Mouse (Mus musculus) cerebellum, adult (tissue): ENCODE measurements around the gene Crk.
"Not testable (repeated sequence)": the region's sequence is repeated elsewhere in the genome, so short reads cannot be mapped to it uniquely, and the experiment has no call there.

Experiments used
- ATAC-seq: cut with Nextera tagmentation; 2 replicates; pipeline ENCODE4 v1.9.2; 2017; ENCODE audit warnings: mild to moderate bottlenecking, moderate library complexity, mixed read lengths; ENCODE audit not compliant: insufficient number of reproducible peaks, low FRiP score, low TSS enrichment

The Crk gene

DNA sequence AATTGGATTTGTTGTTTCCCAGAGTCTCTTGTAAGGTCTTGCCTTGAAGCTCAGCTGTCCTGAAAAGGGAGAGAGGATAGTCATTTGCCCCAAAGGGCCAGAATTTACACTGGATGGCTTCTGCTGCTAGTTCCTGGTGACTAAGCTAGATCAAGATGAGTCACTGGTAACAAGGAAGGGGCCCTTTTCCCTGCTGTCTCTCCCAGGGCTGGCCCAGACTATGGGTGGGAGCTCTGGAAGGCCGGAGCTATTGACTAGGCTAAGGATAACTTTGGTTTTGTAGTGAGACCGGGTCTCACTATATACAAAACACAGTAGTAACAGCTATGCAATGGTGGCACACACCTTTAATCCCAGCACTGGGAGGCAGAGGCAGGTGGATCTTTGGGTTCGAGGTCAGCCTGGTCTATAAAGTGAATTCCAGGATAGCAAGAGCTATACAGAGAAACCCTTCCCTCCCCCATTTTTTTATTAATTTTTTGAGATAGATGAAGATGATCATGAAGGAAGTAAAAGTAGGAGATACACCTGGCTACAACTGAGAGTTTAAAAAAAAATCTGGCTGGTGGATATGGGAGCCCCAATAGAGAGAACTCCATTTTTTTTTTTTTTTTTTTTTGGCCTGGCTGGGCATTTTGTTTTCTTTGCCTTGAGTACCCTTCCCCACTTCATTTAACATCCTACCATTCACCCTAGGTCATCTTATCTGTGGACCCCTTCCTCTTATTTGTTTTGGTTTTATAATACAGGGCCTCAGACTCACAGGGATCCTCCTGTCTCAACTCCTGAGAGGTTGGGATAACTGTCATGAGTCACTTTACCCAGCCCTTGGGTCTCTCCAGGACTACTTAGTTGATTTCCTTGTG lies 945 bp upstream of the Crk start:
- ATAC-seq: no peak

DNA sequence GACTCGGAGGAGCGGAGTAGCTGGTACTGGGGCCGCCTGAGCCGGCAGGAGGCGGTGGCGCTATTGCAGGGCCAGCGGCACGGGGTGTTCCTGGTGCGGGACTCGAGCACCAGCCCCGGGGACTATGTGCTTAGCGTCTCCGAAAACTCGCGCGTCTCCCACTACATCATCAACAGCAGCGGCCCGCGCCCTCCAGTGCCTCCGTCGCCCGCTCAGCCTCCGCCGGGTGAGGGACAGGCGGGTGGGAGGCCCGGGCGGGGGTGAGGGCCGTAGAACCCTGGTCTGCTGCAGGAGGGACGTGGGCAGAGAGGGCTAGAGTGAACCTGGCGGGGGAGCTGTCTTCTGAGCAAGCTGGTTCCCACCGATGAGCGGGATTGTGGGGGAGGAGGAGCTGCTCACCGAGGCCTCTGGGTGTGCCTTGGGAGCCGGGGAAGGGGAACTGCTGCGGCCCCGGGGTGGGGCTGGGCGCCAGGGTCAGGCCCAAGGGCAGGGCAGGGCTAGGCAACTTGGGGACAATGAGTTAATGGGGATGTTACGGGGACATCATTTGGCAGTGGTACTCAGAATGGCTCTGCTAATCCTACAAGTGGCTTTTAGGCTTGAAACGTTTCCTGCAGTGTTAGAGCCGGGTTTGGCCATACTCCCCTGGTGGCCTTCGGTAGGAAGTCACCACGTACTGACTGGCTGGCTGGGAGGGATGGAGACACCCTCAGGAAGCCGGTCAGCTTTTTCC lies 546 bp downstream of the Crk start:
- peak; percentile 63; the same call in 1 of the 2 replicates for ATAC-seq

DNA sequence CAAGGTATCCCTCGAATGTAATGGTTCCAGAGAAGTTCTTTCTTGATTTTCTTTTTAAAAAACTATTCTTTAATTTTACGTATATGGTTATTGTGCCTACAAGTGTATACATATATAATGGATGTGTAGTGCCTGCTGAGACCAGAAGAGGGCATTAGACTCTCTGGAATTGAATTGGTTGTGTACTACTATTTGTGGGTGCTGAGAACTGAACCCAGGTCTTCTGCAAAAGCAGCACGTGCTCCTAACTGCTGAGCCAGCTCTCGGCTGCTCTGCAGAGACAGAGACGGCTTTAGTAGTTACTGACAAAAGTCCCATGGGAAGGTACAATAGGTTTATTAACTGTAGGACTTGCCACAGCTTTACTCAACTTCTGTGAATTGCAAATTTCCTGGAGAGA lies 5.4 kb downstream of the Crk start:
- ATAC-seq: no peak

DNA sequence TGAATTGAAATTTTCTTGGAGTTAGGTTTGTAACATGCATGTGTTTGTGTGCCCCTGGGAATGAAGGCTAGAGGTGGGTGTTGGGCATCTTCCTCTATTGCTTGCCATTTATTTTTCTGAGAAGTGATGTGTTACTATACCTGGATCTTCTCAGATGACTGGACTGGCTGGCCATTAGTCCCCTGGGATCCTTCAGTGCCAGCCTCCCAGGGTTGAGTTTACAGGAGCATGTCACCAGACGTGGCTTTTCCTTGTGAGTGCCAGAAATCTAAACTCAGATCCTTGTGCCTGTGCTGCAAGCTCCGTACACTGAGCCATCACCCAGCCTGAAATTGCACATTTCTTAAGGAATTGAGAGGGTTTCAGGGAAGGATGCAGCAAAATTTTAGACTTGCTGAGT lies 5.9 kb downstream of the Crk start:
- ATAC-seq: no peak

DNA sequence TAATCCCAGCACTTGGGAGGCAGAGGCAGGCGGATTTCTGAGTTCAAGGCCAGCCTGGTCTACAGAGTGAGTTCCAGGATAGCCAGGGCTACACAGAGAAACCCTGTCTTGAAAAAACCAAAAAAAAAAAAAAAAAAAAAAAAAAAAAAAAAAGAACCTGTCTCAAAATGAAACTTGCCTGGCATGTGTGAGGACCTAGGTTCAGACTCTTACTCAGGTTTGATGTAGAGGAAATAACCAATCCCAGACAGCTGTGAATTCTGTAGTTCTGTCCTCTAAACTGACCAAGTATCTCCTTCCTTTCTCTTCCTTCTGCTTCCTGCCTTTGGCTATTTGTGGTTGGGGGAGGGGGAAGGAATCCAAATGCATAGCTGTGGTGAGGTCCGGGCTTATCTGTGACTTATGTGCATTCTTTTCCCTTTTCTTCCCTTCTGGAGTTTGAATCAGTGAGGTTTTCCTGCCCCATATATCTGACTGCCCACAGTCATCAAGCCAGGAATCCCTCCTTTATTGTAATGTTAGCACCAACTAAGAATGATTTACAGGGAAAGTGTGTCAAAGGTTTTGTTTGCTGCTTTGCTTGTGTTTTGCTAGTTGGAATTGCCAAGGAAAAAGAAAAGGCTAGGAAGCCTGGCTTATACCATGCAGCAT lies 8.4 kb downstream of the Crk start:
- no peak for ATAC-seq

DNA sequence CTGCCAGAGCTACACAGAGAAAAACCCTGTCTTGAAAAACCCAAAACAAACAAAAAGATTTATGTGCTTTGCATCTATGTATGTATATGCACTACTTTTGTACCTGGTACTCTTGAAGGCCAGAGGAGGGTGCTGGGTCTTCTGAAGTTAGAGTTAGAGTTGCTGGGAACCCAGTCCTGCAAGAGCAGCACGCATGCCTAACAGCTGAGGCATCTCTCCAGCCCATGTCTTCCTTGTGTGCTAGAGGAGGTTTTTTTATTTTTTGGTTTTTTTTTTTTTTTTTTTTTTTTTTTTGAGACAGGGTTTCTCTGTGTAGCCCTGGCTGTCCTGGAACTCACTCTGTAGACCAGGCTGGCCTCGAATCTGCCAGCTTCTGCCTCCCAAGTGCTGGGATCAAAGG lies 9.1 kb downstream of the Crk start:
- no peak for ATAC-seq

DNA sequence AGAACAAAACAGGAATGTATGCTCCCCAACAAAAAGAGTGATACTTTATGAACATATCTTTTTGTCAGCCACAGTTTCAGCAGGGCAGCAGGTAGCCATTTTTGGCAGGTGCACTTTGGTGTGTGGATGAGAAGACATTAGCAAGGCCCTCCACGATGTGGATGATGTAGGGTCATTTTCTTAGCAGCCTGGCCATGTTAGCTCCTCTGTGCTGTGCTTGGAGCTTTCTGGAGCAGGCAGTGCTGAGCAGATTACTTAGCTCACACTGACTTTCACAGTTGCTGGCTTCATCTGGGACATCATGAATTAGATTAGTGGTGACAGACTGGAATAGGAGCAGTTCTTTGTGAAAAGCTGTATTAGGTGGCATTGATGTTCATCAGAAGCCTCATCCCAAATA lies 10.9 kb downstream of the Crk start:
- ATAC-seq: no peak

DNA sequence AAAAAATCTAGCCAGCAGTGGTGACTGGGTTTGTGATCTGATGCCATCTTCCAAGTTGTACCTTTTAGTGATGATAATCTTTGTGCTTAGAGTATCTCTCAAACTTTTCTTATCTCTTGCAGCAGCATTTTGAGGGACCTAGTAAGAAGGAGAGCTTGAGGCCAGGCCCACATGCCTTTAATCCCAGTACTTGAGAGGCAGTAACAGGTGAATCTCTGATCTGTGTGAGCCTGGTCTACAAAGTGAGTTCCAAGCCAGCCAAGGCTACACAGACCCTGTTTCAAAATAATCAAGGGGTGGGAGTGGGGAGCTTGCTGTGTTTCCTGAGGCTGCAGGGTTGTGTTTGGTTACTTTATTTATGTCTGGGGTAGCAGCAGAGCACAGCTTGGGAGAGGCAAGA lies 12.0 kb downstream of the Crk start:
- ATAC-seq: no peak

DNA sequence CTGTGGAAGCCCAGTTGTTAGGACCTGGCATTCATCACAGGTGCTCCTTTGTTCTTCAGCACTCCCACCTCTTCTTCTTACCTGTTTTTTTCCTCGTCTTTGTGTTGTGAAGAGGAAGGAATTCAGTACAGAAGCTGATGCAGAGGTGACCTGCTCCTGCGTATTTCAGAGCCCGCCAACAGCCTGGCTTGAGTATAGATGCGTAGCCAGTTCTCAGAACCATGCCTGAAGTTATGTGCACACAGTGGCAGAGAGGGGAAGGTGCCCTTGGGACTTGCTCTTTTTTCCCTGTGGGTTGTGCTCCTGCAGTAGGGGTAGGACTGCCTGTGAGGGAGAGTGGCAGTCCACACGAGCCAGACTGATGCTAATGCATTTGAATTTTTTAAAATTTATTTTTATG lies 14.5 kb downstream of the Crk start:
- no peak for ATAC-seq

DNA sequence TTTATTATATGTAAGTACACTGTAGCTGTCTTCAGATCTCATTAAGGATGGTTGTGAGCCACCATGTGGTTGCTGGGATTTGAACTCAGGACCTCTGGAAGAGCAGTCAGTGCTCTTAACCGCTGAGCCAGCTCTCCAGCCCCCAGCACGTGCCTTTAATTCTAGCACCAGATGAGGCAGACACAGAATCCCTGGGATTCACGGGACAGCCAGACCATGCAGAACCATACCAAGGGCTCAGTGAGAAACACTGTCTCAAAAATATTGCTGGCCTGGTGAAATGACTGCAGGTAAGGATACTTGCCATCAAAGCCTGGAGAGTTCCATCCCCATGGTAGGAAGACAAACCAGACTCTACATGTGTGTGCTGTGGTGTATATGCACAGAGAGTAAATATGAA lies 18.4 kb downstream of the Crk start:
- ATAC-seq: not testable (repeated sequence)

DNA sequence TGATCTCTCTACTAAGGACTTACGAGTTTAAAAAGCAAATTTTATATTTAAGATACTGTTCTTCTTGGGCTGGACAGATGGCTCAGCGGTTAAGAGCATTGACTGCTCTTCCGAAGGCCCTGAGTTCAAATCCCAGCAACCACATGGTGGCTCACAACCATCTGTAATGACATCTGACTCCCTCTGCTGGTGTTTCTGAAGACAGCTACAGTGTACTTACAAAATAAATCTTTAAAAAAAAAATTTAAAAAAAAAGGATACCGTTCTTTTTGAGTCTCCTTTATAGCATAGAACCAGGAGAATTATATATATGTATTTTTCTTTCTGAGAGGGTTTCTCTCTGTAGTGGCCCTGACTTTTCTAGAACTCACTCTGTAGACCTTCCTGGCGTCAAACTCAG lies 21.5 kb downstream of the Crk start:
- ATAC-seq: no peak

DNA sequence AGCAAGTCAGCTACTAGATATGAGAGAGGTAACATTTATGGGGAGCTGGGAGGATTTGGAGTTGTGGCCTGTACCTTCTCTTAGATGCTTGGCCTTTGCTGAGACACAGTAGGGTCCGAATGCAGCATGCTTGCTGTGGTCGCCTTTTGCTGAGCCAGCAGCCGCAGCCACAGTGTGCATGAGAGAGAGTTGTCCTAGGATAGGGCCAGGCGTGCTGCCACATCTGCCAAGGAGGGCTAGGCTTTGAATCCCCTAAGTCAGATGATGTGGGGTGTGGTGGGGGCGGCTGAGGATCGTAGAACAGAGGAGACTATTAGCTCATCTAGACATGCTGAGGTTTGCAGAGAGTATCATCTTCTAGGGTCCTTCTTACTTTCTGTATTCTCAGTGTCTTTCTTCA lies 23.7 kb downstream of the Crk start:
- no peak for ATAC-seq

DNA sequence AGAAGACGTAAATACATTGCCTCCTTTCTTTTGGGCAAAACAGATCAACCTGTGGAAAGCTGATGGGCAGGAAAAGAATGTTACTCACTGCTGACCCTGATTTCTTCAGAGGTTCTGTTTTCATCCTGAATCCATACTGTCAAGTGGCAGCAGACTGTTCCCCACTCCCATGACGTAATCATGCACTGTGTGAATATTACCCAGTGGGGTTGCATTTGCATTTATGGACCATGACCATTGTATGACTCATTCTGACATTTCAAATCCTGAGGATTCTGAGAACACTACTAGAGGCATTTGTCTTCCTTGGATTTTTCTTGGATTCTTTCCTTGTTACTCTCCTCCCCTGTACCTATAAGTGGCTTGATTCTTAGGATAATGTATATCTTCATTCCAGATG lies 24.7 kb downstream of the Crk start:
- ATAC-seq: no peak

DNA sequence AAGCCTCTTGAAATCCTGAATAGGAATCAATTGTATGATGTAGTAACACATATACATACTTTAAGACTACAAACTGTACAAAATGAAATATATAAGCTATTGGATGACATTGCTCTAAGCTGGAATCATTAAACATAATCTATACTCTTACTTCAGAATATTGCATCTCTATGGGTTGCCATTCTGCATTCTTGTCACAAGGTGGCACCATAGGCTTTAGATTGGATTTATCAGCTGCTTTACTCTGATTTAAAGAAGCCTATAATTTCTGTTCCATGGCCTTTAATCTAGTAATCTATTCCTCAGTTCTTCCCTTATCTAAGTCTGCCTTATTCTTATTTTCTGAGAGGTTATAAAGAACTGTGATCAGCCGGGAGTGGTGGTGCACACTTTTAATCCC lies 34.9 kb downstream of the Crk start:
- no peak for ATAC-seq

DNA sequence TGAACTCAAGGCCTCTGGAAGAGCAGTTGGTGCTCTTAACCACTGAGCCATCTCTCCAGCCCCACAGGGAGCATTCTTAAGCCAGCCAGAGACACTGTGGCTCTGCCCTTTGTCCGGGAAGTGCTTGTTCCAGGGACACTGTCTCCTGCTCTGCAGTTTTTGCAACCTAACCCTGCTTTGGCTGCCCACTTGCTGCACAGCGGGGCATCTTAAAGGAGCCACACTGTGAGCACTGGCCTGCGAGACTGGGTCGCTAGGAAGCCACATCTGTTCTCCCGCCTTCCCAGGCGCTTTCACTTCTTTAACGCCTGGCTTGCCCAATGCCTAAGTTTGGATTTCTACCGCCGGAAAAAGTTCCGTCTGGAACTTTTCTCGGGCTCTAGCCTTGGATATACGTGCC lies 36.5 kb downstream of the Crk start:
- ATAC-seq: no peak

DNA sequence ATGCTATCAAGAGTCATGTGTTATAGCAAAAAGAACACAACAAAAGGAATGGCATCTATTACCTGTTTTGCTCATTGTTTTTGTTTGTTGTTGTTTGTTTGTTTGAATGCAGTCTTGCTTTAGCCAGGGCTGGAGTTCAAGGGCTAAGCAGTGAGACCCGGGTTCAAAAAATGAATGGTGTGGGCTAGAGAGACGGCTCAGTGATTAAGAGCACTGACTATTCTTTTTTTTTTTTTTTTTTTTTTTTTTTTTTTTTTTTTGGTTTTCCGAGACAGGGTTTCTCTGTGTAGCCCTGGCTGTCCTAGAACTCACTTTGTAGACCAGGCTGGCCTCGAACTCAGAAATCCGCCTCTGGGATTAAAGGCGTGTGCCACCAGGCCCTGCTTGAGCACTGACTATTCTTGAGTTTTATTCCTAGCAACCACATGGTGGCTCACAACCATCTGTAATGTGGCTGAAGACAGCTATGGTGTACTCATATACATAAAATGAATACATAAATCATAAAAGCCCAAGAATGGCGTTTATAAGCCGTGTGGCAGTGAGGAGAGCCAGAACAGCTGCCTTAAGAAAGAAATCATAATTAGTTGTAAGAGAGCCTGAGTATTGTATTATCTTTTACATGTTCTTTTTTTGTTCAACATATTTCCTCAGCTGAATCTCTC lies 37.7 kb downstream of the Crk start:
- ATAC-seq: no peak

DNA sequence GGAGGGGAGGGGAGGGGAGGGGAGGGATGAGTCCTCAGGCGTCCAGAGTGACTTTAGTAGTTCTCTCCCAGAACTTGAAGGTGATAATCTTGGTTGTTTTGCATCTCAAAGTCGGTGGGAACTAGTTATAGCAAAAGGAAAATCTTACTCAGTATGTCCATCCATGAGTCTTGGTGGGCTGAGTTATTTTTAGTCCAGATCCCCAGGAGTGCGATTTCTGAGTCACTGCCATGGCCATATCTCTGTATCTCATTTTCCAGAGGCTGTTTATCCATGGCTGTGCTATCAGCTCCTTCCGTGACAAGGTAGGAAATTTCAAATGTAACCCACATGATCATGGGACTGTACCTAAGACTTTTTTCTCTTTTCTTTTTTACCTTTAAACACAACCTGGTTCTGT lies 43.3 kb downstream of the Crk start:
- no peak for ATAC-seq

DNA sequence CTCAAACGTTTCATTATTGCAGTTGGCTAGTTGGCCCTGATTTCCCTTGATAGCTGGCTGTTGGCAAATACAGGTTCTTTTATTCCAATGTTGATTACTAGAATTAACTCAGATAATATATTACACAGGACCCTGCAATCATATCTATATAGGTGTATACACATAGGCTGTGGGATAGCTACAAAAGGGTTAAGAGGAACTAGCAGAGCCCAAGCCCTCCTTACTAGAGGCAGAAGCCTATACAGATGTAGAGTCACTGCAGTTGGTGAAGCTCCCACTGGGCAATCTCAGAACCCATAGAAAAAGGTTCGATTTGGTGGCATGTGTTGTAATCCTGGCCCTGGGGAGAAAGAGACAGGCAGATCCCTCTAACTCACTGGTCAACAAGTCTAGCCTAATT lies 48.1 kb downstream of the Crk start:
- no peak for ATAC-seq

DNA sequence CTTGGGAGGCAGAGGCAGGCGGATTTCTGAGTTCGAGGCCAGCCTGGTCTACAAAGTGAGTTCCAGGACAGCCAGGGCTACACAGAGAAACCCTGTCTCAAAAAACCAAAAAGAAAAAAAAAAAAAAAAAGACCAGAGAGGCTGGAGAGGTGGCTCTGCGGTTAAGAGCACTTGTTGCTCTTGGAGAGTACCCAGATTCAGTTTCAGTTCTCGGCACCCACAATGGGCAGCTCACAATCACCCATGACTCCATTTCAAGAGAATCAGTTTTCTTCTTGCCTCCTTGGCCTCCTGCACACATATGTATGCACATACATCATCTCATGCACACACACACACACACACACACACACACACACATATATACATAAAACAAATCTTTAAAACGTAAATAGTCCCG lies 48.6 kb downstream of the Crk start:
- not testable (repeated sequence) for ATAC-seq

DNA sequence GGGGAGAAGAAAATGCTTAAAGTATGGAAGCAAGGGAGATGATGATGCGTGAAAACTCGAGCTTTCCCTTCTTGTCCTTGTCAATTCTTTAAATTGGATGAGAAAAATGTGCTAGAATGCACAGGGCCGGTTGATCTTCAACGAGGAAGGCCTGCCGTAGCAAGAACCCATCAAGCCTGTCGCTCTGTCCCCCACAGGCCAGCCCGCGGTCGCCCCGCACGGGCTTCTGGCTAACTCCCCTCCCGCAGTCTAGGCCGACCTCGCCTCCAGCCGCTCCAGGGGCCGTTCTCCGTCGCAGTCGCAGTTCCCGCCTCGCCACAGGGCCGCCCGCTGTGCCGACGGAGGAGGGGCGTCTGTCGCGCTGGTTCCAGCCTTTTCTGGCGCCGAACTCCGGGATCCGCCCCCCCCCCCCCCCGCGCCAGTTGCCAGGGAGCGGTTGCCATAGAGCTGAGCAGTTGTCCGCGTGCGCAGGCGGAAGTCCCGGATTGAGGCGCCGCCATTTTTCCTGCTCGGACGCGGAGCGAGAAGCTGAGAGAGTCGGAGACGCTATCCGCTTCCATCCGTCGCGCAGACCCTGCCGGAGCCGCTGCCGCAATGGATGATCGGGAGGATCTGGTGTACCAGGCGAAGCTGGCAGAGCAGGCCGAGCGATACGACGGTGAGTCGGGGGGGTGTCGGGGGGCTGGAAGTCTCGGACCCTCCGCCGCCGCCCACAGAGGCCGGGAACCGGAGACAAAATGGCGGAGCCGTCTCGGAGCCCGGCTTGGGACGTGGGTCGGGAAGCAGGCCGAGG lies 53.6 kb downstream of the Crk start, which contains the start of gene Ywhae:
Gene Ywhae (plus strand): TSS at position 436 of the 793 bp plus-strand sequence.
- peak; percentile 84 for ATAC-seq
